Mouse (Mus musculus) lung, adult 2 months (tissue): ENCODE results near the gene Nrip1.

Experiments used
- CTCF ChIP-seq: fragments of 200-500 bp; IDR thresholded peaks from 2 replicates; pipeline ENCODE4 v1.5.1; 2011; ENCODE audit warnings: mild to moderate bottlenecking, low read length, control low read depth; ENCODE audit not compliant: insufficient read depth
- POLR2A ChIP-seq: fragments of 200-500 bp; IDR thresholded peaks from 2 replicates; pipeline ENCODE4 v1.6.1; 2011; ENCODE audit warnings: low read depth, mild to moderate bottlenecking, control low read depth, low read length, borderline replicate concordance; ENCODE audit errors: extremely low read depth

DNA sequence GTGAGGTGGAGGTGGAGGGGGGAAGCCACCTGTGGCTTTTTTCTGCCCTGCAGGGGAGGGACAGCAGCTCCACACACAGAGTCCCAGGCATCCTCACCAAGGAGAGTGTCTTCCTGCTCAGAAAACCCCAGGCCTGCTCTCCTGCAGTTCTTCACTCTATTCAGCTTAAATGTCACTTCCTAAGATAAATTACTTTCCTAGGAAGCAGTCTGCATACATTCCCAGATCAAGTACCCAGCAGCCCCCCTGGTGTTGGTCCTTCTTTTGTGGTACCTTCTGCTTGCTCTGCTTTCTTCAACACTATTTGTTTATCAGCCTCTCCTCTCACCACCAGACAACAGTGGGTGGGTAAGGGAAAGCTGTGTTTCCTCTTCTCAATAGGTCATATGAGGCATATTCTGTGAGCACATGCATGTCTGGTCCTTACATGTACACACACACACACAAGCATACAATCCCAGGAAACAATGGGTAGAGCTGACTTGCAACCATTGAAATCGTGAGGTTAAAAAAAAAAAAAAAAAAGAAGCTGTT is 60.7 kb downstream of the Nrip1 start:
- TF ChIP-seq POLR2A, result no peak
- TF ChIP-seq CTCF, result no peak
